Mouse (Mus musculus) gastrocnemius, adult 8-10 months (tissue): ENCODE data around the gene Mthfr. TPM values are rescaled to one million over a fixed set of nuclear protein-coding genes. Genes with fewer than 3 reads are reported as not detected.
A peak's percentile ranks its signal among the peaks of the same experiment; 100 is the strongest.

Experiments used
- DNase-seq, 2 experiments: peaks; one replicate each; pipeline ENCODE4 v3.0.0; 2022; ENCODE audit warnings: low spot score in 2 of 2
- total RNA-seq, 4 experiments: library from RNA; stranded (reverse); gene quantifications; 2 replicates each; pipeline ENCODE4 v1.2.4; 2022

The Mthfr gene
- 1 to 10 TPM; 4.8 to 7.0 (median 6.3) TPM for total RNA-seq

DNA sequence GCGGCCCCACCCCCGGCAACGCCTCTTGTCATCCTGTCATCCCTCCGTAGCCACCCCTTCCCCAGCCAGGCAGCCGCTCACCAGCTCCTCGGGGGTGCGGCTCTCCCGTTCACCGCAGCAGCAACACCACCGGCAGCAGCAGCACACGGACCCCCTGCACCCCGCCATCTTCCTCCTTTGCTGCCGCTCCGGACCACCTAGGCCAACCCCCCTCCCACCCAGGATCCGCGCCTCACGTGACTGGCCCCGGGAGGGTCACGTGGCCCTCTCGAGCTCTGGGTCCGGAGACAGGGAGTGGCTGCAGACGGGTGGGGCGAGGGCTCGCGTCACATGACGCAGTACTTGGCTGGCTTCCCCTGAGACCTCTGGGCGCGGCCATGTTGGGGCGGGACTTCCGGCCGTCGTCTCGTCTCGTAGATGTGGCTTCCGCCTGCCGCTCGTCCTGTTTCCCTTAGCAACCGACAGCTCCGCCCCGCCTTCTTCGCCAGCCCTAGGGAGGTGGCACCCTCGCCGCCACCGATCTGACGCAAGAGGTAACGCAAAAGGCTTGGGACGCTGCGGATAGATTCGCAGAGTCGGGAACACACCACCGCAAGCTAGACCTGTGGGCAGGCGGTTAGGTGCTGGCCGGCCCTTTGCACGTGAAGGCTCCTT, at the start of gene Mthfr, which contains the start of gene Clcn6:
Gene Mthfr (plus strand): TSS at position 478 of the 654 bp plus-strand sequence.
Gene Clcn6 (minus strand): TSS at position 222 of the 654 bp plus-strand sequence.
- peak; percentile 99 for DNase-seq

DNA sequence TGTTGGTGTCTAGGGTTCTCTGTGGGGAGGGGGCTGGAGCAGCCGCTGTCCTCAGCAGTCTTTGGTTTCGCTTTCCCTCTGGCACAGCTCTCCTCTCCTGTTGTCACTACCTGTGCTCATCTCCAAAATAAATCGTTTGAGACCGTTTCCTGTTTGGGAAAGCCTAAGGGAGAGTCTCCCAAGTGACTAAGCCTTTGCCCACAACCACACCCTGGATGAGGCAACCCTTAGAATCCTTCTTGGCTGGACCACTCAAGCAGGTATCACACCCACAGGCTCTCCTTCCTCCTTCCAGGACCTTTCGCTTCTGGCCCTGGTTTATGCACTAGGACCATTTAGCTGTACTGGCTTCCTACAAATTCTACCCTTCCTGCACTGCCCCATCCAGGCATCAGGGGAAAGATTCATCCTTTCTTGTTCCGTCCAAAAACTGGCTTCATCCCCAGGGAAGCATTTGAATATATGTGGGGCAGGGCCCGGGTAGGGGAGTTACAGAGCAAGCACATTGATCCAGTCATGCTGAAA, 45.2 kb upstream of the Mthfr start:
- DNase-seq = no peak

DNA sequence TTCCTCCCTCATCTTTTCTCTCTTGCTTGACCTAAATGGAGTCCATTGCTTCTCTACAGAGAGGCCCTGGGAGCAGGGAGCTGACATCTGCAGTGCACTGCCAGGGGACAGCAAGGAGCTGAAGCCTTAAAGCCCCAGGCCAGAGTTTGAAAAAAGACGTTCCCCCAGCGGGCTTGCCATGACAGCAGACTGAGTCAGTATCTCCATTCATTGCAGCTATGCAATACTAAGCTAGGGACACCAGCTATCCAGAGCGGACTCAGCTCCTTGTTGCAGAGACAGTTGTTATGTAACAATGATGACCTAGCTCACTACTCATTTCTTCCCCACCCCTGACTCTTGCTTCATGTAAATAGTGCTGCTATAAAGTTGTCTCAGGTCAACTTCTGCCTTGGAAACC, 43.6 kb upstream of the Mthfr start:
- no peak for DNase-seq

DNA sequence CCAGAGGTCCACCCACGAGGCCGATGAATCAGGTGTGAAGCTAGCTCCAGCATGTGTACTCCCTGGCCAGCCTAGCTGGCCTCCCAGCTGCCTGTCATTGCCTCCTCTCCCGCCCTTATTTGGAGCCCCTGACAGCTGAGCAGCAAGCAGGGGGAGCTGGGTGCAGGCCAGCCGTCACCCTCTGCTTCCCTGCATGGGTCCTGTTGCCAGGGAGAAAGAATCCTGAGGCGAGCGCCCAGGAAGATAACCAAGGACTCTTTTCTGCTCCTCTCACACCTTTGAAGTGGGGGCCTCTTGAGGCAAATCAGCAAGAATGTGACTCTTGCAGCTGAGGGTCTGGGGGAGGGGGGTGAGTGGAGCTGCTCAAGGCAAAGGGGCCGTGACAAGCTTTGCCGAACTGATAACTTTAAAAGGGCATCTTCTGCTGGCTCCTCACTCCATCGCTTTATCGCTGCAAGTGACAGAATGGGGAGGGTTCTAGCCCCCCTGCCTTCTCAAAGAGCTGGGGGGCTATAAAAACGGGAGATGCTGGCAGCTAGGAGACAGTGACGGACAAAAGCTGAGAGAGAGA, 38.6 kb upstream of the Mthfr start, which contains the start of gene Nppa:
Gene Nppa (plus strand): TSS at position 521 of the 571 bp plus-strand sequence.
- no peak for DNase-seq

DNA sequence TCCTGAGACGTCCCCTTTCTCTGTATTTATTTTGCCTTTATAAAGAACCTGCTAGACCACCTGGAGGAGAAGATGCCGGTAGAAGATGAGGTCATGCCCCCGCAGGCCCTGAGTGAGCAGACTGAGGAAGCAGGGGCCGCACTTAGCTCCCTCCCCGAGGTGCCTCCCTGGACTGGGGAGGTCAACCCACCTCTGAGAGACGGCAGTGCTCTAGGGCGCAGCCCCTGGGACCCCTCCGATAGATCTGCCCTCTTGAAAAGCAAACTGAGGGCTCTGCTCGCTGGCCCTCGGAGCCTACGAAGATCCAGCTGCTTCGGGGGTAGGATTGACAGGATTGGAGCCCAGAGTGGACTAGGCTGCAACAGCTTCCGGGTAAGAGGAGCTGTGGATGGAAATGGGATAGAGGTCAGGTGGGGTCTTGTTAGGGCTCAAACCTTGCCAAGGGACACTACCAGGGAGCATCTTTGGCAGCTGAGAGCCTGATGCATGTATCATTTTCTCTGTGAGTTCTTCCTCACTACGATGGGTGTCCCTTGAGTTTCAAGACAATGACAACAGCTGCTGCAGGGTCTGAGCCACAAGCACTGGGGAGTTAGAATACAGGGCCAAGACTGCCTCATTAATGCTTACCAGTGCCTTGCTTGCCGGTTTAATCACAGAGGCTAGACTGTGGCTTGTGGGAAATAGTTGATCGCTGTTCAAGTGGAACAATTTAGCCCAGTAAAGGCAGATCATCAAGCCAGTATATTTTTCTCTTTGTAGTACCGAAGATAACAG, 37.7 kb upstream of the Mthfr start:
- no peak for DNase-seq

DNA sequence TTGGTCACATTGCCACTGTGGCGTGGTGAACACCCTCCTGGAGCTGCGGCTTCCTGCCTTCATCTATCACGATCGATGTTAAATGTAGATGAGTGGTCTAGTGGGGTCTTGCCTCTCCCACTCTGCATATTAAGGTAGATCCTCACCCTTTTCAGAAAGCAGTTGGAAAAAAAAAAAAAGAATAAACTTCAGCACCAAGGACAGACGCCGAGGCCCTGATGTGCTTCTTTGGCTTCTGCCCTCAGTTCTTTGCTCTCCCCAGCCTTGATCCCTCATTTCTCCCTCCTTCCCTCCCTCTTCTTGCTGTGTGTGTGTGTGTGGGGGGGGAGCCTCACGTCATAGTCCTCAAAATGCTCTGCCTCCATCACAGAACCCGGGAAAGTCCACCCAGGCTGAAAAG, 37.0 kb upstream of the Mthfr start:
- no peak for DNase-seq

DNA sequence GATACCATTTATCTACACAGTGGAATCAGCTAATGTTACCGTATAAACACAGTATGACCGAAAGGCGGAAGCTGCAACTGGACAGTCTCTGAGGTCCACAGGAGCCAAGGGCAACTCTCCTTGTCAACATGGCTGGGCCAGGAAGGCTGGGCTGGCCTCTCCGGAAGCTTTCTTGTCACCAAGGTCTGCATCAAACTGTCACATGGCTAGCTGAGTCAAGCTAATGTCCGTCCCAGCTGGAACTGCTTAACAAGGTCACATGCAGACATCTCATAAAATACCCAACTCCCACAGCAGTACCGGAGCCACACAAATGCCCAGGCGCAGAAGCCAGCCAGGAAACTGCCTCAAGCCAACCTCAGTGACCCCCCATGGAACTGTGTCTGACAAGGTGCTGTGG, 34.5 kb upstream of the Mthfr start:
- DNase-seq = no peak

DNA sequence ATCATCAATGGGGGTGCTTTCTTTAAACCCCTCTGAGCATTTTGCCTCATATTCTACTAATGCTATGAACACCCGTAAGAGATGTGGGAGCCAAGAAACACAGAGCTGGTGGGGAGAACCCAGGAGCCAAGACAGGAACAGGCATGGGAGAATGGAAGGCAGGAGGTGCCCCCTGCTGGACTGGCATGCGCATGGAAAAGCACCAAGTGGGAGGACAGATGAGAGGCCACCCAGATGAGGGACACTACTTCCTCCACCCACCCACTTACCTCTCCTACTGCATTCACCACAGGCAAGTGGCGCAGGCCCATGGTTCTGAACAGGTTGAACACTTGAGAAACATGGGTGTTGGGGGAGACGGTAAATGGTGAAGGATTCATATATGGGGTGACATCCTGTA, 30.5 kb upstream of the Mthfr start:
- DNase-seq = peak; percentile 9 to 42

DNA sequence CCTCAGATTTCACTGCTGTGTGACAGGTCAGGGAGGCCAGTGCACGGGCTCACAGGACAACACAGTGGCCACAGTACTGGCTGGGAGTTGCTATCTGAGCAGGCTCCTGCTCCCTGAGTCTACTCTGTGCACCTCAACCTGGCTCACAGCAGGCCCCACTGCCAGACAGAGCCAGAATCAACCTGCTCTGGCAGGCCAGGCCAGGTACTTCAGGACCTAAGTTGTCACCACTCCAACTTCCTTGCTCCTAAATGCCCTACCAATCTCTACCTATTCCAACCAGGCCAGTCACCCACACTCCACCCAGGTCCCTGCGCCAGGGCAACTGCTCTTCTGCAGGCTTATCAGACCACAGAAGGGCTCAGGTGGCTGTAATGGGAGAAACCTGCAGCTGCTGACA, 29.2 kb upstream of the Mthfr start:
- no peak for DNase-seq

DNA sequence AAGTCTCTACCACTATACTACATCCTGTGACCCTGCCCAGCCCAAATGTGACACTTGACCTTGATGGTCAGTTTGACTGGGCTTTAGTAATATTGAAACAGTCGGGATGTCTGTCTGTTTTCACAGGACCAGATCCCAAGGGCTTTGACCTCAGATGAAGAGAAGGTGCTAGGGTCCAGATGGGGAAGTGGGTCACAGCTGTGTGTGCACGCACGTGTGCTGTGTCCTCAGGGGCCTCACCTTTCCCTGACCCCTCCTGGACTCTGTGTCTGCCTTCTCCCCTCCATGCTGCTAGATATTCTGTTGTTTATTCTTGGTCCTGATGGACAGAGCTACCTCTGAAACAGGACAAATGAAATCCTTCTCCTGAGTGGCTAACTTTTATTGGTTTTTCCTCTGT, 27.5 kb upstream of the Mthfr start:
- no peak for DNase-seq

DNA sequence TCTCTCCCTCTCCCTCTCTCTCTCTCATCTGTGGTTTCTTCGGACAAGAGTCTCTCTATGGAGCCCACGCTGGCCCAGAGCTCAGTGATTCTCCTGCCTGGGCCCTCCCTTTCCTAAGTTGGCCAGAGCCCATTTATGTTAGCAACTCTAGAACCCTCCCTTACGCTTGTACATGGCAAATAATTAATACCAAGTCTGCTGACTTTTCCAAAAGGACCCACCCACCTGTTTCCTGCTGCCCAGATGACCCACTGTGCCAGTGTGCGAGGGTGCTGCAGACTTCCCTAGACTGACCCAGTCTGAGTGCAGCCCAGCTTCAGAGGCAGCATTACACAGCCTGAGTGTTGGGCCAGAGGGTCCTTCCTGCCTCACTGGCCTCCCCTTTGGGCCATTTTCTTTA, 26.7 kb upstream of the Mthfr start:
- DNase-seq = no peak

DNA sequence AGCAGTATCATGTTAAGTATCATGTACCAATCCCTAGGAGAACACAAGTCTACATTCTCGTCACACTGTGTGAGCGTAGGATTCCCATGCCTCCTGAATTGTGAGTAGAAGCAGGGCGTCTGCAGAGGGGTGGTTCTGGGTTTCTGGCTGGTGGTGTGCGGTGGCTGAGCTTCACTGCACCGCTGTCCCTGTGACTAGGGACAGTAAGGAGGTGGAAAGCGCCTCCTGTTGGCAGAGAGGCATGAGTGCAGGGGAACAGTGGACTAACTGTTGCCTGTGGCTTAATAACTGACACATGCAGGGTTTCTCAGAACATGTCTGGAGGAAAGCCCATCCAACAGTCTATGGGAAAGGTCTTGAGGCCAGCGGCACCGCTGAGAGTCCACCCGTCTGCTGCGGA, 23.5 kb upstream of the Mthfr start:
- no peak for DNase-seq

DNA sequence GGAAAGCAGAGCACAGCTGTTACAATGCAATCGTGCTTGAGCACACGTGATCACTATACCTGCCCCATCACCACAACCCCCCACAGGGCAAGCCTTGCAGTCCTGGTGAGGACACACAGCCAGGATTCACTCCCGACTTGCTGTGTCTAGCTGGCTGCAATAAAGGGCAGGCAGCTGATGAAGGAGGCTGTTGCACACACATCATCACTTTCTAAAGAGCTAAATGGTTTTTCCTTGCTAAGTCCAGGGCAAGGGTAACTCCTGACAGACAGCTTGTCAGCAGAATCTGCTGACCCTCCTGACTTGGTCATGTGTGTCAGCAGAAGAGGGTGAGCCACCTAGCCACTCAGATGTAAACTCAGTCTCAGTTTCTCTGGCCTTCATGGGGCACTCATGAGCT, 21.9 kb upstream of the Mthfr start:
- DNase-seq = no peak

DNA sequence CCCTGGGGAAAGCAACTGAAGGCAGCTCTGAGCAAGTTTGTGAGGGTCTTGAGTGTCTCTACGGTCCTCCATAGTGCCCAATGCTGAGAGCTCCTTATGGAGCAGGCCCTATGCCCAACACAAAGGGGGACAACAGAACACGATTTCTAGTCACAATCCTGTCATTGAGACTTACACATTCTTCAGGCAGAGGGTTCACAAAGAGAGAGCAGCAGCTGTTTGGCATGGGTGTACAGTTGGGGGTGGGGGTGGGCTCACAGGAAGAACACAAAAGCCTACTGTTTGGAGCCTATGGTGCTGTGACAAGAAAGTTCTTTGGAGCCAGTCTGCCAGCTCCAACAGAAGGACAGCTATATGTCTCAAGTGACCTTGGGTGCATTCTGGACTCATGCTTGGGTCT, 20.5 kb upstream of the Mthfr start:
- DNase-seq = no peak

DNA sequence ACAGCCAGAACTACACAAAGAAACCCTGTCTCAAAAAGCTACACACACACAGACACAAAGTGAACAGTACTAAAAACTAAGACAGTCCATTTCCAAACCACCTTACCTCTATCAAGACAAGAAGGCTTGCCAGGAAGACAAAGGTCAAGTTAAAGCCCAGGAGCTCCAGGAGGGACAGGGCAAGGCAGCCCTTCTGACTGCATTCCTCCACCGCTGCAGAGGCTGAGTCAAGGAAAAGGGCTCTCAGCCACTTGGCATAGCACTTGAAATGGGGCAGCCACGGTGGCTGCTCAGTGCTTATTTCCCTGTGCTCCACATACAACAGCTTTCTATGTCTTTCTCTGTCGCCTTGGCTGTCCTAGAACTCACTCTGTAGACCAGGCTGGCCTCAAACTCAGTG, 14.9 kb upstream of the Mthfr start:
- no peak for DNase-seq

DNA sequence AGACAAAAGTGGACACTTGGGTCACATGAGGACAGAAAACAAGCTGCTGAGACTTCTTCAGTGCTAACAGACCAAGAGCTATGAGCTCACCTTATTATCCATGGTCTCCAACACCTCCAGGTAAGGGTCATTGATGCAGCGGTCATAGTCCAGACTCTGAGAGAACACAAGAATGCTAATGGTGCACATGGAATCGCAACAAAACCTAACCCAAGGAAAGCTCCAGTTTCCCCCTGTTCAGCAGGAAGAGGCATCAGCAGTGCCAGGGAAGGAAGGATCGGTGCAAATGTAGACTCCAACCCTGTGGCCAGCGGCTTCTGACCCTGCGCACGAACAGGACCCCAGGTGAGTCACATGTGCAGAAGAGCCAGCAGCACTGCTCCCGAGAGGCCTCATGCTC, 9.6 kb upstream of the Mthfr start:
- no peak for DNase-seq

DNA sequence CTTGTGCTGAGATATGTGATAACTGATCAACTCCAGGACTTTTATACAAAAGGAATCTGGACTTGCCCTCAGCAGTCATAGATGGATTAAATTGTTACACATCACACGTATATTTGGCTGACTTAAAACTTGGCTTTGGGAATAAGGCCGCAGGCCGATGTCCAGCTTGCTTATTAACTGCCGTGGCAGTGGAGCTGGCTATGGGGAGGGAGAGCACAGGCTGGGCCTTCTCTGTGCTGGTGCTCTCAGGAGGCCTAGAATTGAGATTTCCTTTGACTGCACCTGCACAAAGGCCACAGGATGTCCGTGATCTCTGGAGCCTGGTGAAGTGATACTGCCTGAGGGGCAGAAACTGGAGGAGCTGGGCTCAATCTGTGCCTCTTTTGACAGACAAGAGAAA, 8.4 kb upstream of the Mthfr start:
- no peak for DNase-seq

DNA sequence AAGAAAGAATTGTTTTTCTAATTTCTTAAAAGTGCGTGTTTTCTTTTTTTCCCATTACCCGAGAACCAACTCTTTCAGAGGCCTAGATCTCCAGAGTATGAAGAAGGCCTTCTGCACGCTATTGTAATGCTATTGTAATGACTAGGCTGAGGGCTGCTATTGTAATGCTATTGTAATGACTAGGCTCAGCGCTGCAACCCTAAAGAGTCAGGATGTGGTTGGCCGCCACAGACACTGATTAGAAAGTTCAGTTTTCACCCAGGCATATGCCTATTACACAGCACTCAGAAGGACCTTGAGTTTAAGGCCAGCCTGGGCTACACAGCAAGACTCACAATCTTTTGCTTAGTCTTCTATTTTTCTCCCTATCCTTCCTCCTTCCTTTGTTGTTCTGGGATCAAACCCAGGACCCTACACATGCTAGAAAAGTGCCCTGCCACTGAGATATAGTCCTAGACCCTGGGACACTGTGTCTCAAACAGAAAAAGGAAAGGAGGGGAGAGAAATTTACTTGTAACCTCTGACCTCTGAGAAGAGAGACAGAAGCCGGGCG, 4.9 kb upstream of the Mthfr start:
- DNase-seq = no peak

DNA sequence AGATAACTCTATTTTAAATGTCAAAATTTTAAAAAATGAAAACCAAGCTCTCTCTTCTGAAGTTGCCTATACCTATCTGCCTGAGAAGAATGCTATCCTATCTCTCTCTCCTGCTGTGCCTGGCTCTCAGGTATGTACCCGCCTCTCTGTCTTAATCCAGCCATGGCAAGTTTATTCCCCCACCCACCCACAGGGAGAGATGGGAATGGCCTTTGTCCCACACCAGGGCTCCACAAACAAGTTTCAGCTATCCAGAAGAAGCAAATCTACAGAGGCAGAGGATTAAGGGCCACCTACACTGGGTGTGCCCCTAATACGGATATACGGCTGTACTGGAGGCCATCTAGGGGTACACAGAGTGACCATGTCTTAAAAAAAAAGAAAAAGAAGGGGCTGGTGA, 3.4 kb upstream of the Mthfr start:
- DNase-seq = no peak

DNA sequence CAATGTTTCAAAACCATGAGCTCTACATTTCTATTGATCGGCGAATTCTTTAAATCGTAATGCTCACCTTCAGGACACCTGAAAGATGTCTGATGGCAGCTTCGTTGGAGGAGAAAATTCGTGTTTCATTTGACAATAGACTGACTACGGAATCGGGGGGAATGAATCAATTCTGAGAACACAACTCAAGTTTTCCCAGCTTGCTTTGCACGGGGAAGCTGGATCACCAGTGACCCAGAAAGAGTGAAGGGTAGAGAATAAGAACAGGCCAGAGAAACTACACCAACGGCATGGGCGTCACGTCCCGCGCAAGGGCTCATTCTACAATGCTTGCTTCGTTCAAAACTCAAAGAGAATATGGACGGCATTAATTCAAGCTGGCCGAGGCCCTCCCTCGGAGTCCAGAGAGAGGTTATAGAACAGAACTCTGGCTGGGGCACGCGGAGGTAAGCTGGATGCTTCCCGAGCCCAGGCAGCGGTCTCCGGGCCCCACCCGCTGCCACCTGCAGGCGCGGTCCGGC, 738 bp upstream of the Mthfr start:
- DNase-seq = no peak

DNA sequence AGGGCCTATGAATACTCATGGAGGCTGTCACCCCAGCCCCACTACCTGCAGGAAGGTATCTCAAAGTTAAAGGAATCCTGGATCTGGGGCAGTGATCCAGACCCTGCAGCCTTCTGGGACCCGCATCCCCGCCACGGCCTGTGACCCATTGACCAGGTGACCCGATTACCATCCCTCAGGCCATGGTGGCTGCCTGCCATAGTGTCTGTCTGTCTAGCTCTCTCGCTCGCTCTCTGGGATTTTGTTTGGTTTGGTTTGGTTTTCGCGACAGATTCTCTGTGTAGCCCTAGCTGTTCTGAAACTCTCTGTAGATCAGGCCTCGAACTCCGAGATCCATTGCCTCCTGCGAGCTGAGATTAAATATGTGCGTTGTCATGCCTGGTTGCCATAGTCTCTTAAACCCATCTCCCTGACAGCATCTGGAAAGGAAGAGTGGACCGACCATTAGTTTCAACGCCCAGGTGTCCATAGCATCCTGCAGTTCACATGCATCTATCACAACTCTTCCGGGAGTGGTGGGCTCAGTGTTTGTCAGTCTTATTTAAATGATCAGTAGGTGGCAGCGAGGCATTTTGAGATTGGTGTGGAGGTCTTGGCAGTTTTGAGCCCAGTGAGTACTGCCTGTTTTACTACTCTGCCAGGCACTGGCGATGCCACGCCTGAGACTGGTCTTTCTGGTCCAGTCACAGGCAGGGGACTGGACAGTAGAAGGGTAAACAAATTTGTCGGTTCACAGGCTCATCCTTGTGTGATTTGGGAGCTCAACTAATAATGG, 564 bp downstream of the Mthfr start:
- DNase-seq = no peak
